Mouse (Mus musculus) left cerebral cortex, postnatal 10 days (tissue): Measurements from ENCODE around the gene Rrad. TPM values are rescaled to one million over a fixed set of nuclear protein-coding genes. Genes with fewer than 3 reads are reported as not detected.
A peak's percentile ranks its signal among the peaks of the same experiment; 100 is the strongest.
"Not testable (repeated sequence)": the region's sequence is repeated elsewhere in the genome, so short reads cannot be mapped to it uniquely, and the experiment has no call there.

ENCODE experiments used
- DNase-seq, 2 experiments: peaks; one replicate each; pipeline ENCODE4 v3.0.0; 2021 to 2022; ENCODE audit warnings: low spot score in 2 of 2, mixed read lengths in 1 of 2; ENCODE audit errors: extremely low spot score in 1 of 2
- intact Hi-C: fragments of 180-260 bp; cut with DNase I; formaldehyde crosslinking; loops from one replicate; pipeline ENCODE4 v1.15.1; 2025
- total RNA-seq, 2 experiments: library from RNA; stranded (reverse); gene quantifications; 2 replicates each; pipeline ENCODE4 v1.2.3; 2021

Rrad gene
- 1 to 10 TPM; 4.9 to 5.3 TPM for total RNA-seq

DNA sequence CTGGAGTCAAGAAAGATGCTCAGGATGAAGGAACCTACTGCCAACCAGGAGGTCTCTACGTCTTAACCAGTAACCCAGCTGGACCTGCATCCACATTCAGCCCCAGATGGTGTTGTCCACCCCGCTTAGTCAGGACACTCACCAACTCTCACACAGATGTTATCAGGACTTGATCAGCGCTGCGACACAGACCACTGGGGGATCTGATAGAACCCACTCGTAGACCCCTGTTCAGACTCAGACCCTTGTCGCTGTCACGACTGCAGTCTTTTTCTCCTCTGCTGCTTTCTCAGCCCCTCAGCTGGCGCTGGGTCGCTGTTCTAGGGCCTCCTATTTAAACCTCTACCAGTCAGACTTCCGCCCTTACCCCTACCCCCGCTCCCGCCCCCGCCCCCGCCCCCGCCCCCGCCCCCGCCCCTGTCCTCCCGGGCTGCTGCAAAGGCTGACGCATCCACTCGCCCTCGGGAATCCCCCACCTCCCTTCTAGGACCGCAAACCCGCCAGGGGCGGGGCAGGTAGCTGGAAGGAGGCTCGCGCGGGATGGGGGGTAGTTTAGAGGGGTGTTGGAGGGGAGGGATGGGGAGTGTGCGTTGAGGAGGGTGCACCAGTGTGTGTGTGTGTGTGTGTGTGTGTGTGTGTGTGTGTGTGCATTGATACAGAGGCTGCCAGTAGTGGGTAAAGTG lies at the start of gene Rrad:
Gene Rrad (minus strand): TSS at position 347 of the 683 bp plus-strand sequence.
- intact Hi-C loops = no loop called here
- peak in 1 of 2 experiments; percentile 74 for DNase-seq

GRCm38 (mm10) chr8:104655614-104656013 lies 24.5 kb upstream of the Rrad start:
- DNase-seq = no peak
- intact Hi-C loops = loop anchor here (5.0 to 10.0 kb wide), 2 partner anchors 562 to 639 kb away; partner anchors contain the start of genes E2f4 and Exoc3l

DNA sequence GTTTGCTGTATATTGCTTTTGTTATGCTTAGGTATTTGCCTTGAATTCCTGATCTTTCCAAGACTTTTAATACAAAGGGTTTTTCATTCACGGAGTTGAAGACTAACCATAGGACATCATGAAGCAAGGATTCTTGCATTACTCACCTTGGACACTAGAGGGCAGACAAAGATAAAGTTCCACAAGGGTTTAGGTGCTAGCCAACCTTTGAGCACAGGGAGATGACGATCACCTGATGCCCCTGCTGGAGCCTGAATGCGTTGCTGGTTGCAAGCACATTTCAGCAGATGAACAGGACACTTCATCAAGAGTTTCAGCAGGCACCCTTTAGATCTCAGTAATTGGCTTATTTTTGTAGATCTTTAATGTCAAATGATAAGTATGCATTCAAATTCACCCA lies 23.9 kb upstream of the Rrad start:
- intact Hi-C loops = loop anchor here (5.0 to 10.0 kb wide), 2 partner anchors 562 to 640 kb away; partner anchors contain the start of genes E2f4 and Exoc3l
- DNase-seq = peak; percentile 77 to 87

GRCm38 (mm10) chr8:104644187-104644586 lies 13.1 kb upstream of the Rrad start:
- intact Hi-C loops = loop anchor here (5.0 kb wide), 1 partner anchor 42 kb away; no protein-coding TSS in a partner anchor
- not testable (repeated sequence) for DNase-seq

- DNase-seq = no peak
- intact Hi-C loops = loop anchor here (5.0 kb wide), 1 partner anchor 40 kb away; no protein-coding TSS in a partner anchor
Measured at GRCm38 (mm10) chr8:104642324-104642654, 11.2 kb upstream of the Rrad start.

DNA sequence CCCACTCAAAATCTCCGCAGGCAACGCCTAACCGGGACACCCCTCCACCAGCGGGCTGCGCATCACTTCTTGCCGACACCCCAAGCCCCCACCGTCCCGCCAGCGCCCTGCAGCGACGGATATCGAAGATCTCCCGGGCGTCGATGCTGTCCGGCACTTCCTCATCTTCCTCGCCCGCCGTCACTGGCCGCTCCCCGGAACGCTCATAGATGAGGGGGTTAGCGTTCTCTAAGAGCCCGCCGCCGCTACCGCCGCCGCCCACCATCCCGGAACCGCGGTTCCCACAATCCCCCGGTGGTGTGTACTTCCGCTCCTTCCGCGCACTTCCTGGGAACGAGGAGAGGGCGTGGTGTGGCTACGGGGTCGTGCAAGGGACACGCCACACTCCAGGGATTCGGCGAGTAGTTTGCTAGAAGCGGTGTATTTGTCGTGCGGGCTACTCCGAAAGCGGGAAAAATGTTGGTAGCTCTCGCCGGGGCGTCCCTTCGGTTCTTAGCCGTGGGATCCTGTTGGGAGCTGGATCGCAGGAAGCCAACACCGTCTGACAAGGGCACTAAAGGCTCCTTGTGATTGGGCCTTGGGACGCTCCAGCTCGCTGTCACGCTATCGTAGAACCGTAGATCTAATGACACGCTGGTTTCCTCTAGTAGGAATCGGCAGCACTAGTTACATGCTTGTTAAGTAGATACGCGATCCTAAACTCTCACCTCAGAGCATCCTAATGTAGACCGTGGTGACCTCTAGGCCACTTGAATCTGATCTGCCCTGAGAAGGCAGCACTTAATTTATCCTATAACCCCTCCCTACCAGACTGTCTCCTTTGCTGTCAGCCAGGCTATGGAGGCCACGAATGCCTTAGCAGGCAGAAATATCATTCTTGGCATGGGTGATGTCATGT lies 10.5 kb upstream of the Rrad start, which contains the start of gene Ciao2b:
Gene Ciao2b (minus strand): TSS at position 540 of the 898 bp plus-strand sequence.
- intact Hi-C loops = loop anchor here (5.0 kb wide), 1 partner anchor 39 kb away; no protein-coding TSS in a partner anchor
- peak; percentile 84 to 93 for DNase-seq

- no peak for DNase-seq
- intact Hi-C loops = loop anchor here (5.0 kb wide), 1 partner anchor 39 kb away; no protein-coding TSS in a partner anchor
Measured at GRCm38 (mm10) chr8:104640831-104641370, 9.8 kb upstream of the Rrad start.

GRCm38 (mm10) chr8:104640241-104640640 lies 9.1 kb upstream of the Rrad start:
- no peak for DNase-seq
- intact Hi-C loops = loop anchor here (5.0 kb wide), 1 partner anchor 38 kb away; no protein-coding TSS in a partner anchor

DNA sequence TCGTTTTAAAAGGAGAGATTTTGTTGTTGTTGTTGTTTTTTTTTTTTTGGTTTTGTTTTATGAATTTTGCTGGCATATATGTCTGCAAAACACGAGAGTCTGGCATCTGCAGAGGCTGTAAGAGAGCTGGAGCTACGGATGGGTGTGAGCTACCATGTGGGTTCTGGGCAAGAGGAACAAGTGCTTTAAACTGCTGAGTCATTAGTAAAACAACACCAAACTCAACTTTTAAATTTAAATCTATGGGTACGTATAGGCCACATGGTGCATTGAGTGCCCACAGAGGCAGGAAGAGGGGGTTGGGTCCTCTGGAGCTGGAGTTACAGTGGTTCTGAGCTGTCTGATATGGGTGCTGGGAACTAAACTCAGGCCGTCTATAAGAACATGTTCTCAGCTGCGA lies 6.9 kb upstream of the Rrad start:
- no peak for DNase-seq
- intact Hi-C loops = no loop called here

DNA sequence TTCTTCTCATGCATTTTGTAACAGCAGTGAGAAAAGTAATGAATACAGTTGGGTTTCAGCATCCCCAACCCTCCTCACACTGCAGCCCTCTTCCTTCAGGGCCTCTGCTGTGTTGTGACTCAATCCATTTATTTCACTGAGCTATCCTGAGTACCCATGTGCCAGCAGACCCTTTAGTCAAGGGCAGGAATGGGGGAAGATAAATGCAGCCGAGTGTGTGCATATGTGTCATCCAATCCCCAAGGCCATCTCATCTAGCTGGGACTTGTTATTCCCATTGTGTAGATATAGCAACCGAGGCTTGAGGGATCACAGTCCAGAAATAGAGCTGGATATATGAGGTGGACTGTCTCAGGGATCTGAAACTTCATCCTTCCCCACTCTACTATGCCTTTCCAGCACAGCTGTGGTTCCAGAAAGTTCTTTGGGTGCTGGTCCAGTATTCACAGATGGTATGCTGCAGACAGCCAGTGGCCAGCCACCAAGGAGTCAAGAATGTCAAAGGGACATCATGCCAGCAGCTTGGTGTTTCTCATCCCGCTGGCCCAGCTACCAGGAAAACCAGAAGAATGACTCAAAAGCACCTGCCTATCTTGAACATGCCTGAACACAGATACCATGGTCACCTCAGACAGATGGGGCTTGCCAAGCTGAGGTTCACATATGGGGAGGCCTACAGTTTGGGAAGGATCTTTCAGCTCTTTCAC lies 4.0 kb upstream of the Rrad start:
- intact Hi-C loops = no loop called here
- DNase-seq = no peak

DNA sequence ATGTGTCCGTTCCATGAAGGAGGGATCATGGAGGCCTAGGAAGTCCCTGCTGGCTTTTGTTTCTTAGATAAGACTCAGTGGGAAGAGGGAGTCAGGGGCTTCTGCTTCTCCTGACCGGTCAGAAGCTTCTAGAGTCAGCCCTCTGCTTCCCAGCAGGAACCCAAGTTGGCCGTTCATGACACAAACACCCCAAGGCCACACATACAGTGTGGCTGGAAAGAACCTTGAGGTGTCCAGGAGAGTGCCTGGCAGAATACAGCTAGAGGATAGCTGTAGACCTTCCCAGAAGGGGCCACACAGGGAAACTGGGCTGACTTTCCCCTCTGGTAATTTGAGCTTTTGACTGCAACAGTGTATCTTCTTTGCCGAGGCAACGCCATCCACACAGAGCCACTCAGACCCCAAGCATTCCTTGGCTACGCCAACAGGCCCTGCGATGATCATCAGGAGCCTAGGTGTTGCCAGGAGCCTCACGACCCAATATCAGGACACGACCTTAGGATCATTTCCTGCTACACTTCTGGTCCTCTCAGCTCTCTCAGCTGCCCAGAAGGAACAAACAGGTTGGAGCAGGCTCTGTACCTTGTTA lies 2.1 kb upstream of the Rrad start:
- intact Hi-C loops = no loop called here
- DNase-seq = no peak

- DNase-seq = peak; percentile 36 to 54
- intact Hi-C loops = no loop called here
Measured at GRCm38 (mm10) chr8:104632486-104632885, 1.4 kb upstream of the Rrad start.

DNA sequence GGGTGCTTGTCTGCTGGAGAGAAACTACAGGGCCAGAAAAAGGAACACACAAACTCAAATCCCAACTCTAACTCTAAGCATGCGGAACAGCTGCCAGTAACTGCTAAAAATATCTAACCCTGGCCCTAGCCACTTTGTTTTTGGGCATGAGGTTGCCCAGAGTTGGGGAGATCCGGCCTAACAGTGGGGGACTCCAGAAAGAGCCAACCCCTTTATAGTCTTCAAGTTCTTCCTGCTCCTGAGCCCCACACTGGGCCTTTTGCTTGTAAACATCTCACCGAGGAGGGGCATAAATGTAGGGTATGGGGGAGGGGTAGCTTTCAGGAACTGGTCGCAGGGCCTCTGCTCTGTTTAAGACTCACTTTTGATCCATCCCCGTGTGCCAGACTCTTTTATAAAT lies 848 bp upstream of the Rrad start:
- intact Hi-C loops = no loop called here
- no peak for DNase-seq

DNA sequence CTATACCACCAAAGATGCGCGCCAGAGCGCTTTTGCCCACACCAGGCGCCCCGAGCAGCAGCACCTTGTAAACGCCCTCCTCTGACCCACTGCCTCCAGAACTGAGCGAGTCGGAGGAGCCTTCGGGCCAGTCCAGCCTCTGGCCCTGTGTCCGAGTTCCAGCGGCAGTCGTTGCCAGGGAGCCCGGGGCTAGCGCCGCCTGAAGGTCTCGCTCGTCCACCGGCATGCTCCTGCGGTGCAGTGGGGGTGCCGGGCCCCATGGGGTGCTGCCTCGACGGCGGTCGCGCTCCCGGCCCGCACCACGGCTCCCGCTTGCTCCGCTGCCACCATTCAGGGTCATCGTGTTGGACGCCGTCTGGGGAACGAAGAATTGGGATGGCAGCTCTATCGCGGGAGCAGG lies 553 bp downstream of the Rrad start:
- peak in 1 of 2 experiments; percentile 55 for DNase-seq
- intact Hi-C loops = no loop called here

DNA sequence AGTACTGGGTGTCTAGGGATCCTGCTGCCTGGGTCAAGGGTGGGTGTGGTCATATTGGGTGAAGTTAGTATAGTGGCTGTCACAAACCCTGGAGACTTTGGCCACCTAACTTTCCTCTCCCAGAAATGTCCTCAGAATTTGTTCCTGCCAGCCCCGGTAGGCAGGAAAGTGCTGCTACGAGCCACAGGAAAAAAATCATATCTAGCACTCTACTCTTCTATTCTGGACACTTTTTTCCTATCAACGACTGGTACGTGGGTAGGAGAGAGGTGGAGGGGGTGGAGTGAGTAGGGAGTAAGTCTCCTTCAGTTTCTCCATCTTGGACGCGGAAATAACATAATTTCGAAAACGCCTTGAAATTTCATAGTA lies 1.0 kb downstream of the Rrad start:
- intact Hi-C loops = no loop called here
- DNase-seq = no peak

GRCm38 (mm10) chr8:104629306-104630110 lies 1.6 kb downstream of the Rrad start:
- intact Hi-C loops = no loop called here
- peak in 1 of 2 experiments; percentile 62 for DNase-seq

DNA sequence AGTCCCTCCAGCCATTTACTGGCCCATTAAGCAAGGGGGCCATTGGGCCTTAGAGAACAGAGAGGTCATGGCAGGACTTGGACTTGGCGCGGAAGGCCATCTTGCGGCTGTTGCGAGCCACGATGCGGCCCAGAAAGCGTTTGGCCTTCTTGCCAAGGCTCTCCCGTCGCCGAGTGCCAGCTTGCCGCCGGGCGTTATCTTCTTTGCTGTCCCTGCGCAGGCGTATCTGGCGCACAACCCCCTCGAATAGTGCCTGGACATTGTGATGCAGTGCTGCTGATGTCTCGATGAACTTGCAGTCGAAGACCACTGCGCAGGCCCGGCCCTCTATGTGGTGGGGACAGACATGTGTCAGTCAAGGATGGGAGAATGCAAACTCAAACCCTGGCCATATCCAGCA lies 2.7 kb downstream of the Rrad start:
- intact Hi-C loops = no loop called here
- no peak for DNase-seq
